Mouse (Mus musculus) liver, embryonic 11.5 days (tissue): ENCODE data around the gene Kif1c. TPM values are rescaled to one million over a fixed set of nuclear protein-coding genes. Genes with fewer than 3 reads are reported as not detected.
A peak's percentile ranks its signal among the peaks of the same experiment; 100 is the strongest.

Source experiments
- ATAC-seq: fragments of 200-750 bp; cut with Nextera tagmentation; replicated peaks from 2 replicates; pipeline ENCODE4 v1.8.0; 2017; ENCODE audit warnings: moderate number of reproducible peaks, mild to moderate bottlenecking, moderate TSS enrichment, moderate library complexity; ENCODE audit not compliant: low FRiP score
- DNase-seq: peaks from one replicate; pipeline ENCODE4 v3.0.0-alpha.2; 2017; ENCODE audit warnings: low spot score
- H3K27ac ChIP-seq: fragments of 300-500 bp; sonication (generic); 2 replicates; pipeline ENCODE4 v1.5.1; 2014; ENCODE audit warnings: mild to moderate bottlenecking, low read depth, low read length, control low read depth
- H3K27me3 ChIP-seq: fragments of 300-500 bp; sonication (generic); replicated peaks from 2 replicates; pipeline ENCODE4 v1.6.1; 2014; ENCODE audit warnings: low read length, mixed read lengths; ENCODE audit not compliant: control insufficient read depth, insufficient read depth
- H3K36me3 ChIP-seq: fragments of 300-500 bp; sonication (generic); 2 replicates; pipeline ENCODE4 v1.6.1; 2014; ENCODE audit warnings: mild to moderate bottlenecking, low read length, moderate library complexity, mixed read lengths; ENCODE audit not compliant: control insufficient read depth, insufficient read depth
- H3K4me1 ChIP-seq: fragments of 300-500 bp; sonication (generic); replicated peaks from 2 replicates; pipeline ENCODE4 v1.6.1; 2014; ENCODE audit warnings: low read length, mixed read lengths; ENCODE audit not compliant: control insufficient read depth, insufficient read depth
- H3K4me2 ChIP-seq: fragments of 300-500 bp; sonication (generic); 2 replicates; pipeline ENCODE4 v1.6.1; 2014; ENCODE audit warnings: mild to moderate bottlenecking, control low read depth, moderate library complexity
- H3K4me3 ChIP-seq: fragments of 300-500 bp; sonication (generic); 2 replicates; pipeline ENCODE4 v1.5.1; 2014; ENCODE audit warnings: low read depth, low read length, control low read depth
- H3K9ac ChIP-seq: fragments of 300-500 bp; sonication (generic); 2 replicates; pipeline ENCODE4 v1.6.1; 2014; ENCODE audit warnings: low read depth, low read length, control low read depth
- H3K9me3 ChIP-seq: fragments of 300-500 bp; sonication (generic); 2 replicates; pipeline ENCODE4 v1.6.1; 2016; ENCODE audit warnings: low read length, inconsistent platforms, mixed read lengths; ENCODE audit not compliant: control insufficient read depth
- WGBS: fragments of 180-500 bp; shearing (Covaris S2); extraction: QIAGEN DNeasy Blood & Tissue Kit; methylation state at CpG from one replicate; pipeline ENCODE4 v1.1.7; 2014; 5-methylcytosine and 5-hydroxymethylcytosine counted together
- polyA plus RNA-seq: library from polyadenylated mRNA; unstranded; fragments of >200 nt; fragmentation: Nextera tagmentation; extraction: Ambion mirVana; gene quantifications from 2 replicates; pipeline ENCODE4 v1.2.1, GENCODE M21; 2014

Kif1c gene
- polyA plus RNA-seq, 1 experiment from 2014 or later = 3.8 TPM

GRCm38 (mm10) chr11:70655571-70656455 lies 44.5 kb upstream of the Kif1c start:
- no peaks in the 10 kb centered on the region for H3K9me3 ChIP-seq
- DNase-seq (peak; percentile 83), ATAC-seq (peak; percentile 37)
- under 1% methylated on average over 61 of the region's 61 CpGs for WGBS
- H3K4me3 ChIP-seq = peak overlapping the region; percentile 100
- H3K36me3 ChIP-seq = peaks cover 17% of the 10 kb centered on the region
- H3K27ac ChIP-seq = peak overlapping the region; percentile 100
- no peaks in the 10 kb centered on the region for H3K27me3 ChIP-seq
- H3K4me2 ChIP-seq = peak overlapping the region; percentile 92
- peak overlapping the region; percentile 100 for H3K9ac ChIP-seq
- H3K4me1 ChIP-seq = peaks cover 51% of the 10 kb centered on the region

GRCm38 (mm10) chr11:70656456-70656927 lies 43.9 kb upstream of the Kif1c start:
- Histone ChIP-seq H3K27me3 (no peaks in the 10 kb centered on the region), H3K27ac (peak overlapping the region; percentile 100), H3K9me3 (no peaks in the 10 kb centered on the region), H3K9ac (peak overlapping the region; percentile 100), H3K4me2 (peak overlapping the region; percentile 92), H3K4me3 (peak overlapping the region; percentile 100), H3K36me3 (peaks cover 13% of the 10 kb centered on the region), H3K4me1 (peaks cover 44% of the 10 kb centered on the region)
- DNase-seq = no peak
- 11% methylated on average over 16 of the region's 16 CpGs for WGBS
- no peak for ATAC-seq

GRCm38 (mm10) chr11:70656964-70657363 lies 43.4 kb upstream of the Kif1c start, which contains the start of gene Eno3:
TSS of gene Eno3 (plus strand) at chr11:70657202.
- Histone ChIP-seq H3K4me2 (peak within 1 kb of the TSS; percentile 92), H3K4me3 (peak within 1 kb of the TSS; percentile 100), H3K27ac (peak within 1 kb of the TSS; percentile 100), H3K27me3 (no peaks in the 10 kb centered on the region), H3K36me3 (peaks cover 11% of the 10 kb centered on the region), H3K9me3 (no peaks in the 10 kb centered on the region), H3K9ac (peak within 1 kb of the TSS; percentile 100), H3K4me1 (peaks cover 40% of the 10 kb centered on the region)
- no peak for DNase-seq
- ATAC-seq = no peak
- WGBS = 8% methylated on average over 3 of the region's 3 CpGs

GRCm38 (mm10) chr11:70657573-70657972 lies 42.8 kb upstream of the Kif1c start:
- no peak overlapping the region for H3K4me3 ChIP-seq
- peak overlapping the region; percentile 92 for H3K4me2 ChIP-seq
- WGBS = 42% methylated on average over 6 of the region's 6 CpGs
- peaks cover 6% of the 10 kb centered on the region for H3K36me3 ChIP-seq
- ATAC-seq (no peak), DNase-seq (no peak)
- no peaks in the 10 kb centered on the region for H3K9me3 ChIP-seq
- H3K27me3 ChIP-seq = no peaks in the 10 kb centered on the region
- peaks cover 34% of the 10 kb centered on the region for H3K4me1 ChIP-seq
- H3K27ac ChIP-seq = peak overlapping the region; percentile 100
- H3K9ac ChIP-seq = 0 out of 2 replicates have a peak overlapping the region, but pooled peaks have one; percentile 25

GRCm38 (mm10) chr11:70657991-70658390 lies 42.4 kb upstream of the Kif1c start:
- H3K4me3 ChIP-seq = no peak overlapping the region
- peaks cover 30% of the 10 kb centered on the region for H3K4me1 ChIP-seq
- H3K9ac ChIP-seq = 0 out of 2 replicates have a peak overlapping the region, but pooled peaks have one; percentile 25
- H3K36me3 ChIP-seq = peaks cover 5% of the 10 kb centered on the region
- 59% methylated on average over 9 of the region's 9 CpGs for WGBS
- no peaks in the 10 kb centered on the region for H3K27me3 ChIP-seq
- H3K9me3 ChIP-seq = no peaks in the 10 kb centered on the region
- ATAC-seq (no peak), DNase-seq (no peak)
- H3K4me2 ChIP-seq = peak overlapping the region; percentile 92
- H3K27ac ChIP-seq = no peak overlapping the region

- peaks cover 8% of the 10 kb centered on the region for H3K36me3 ChIP-seq
- no peak for DNase-seq
- no peaks in the 10 kb centered on the region for H3K27me3 ChIP-seq
- no peak overlapping the region; the same call in 1 of the 2 replicates for H3K4me2 ChIP-seq
- no peaks in the 10 kb centered on the region for H3K9me3 ChIP-seq
- H3K9ac ChIP-seq = 0 out of 2 replicates have a peak overlapping the region, but pooled peaks have one; percentile 26
- no peak overlapping the region for H3K4me3 ChIP-seq
- no peak overlapping the region; the same call in 1 of the 2 replicates for H3K27ac ChIP-seq
- H3K4me1 ChIP-seq = peaks cover 30% of the 10 kb centered on the region
- ATAC-seq = no peak
- 75% methylated on average over 5 of the region's 5 CpGs for WGBS
Observed at GRCm38 (mm10) chr11:70658521-70658920, 41.8 kb upstream of the Kif1c start.

- H3K4me2 ChIP-seq = no peak overlapping the region
- no peaks in the 10 kb centered on the region for H3K27me3 ChIP-seq
- H3K27ac ChIP-seq = no peak overlapping the region; the same call in 1 of the 2 replicates
- peaks cover 12% of the 10 kb centered on the region for H3K36me3 ChIP-seq
- peaks cover 30% of the 10 kb centered on the region for H3K4me1 ChIP-seq
- H3K4me3 ChIP-seq = no peak overlapping the region
- DNase-seq = no peak
- no peak overlapping the region for H3K9ac ChIP-seq
- 60% methylated on average over 8 of the region's 8 CpGs for WGBS
- no peaks in the 10 kb centered on the region for H3K9me3 ChIP-seq
- ATAC-seq = no peak
Observed at GRCm38 (mm10) chr11:70658942-70659341, 41.4 kb upstream of the Kif1c start.

GRCm38 (mm10) chr11:70660571-70660970 lies 39.8 kb upstream of the Kif1c start:
- DNase-seq = no peak
- Histone ChIP-seq H3K9me3 (no peaks in the 10 kb centered on the region), H3K4me1 (peaks cover 29% of the 10 kb centered on the region), H3K36me3 (peaks cover 26% of the 10 kb centered on the region), H3K4me3 (no peak overlapping the region), H3K4me2 (no peak overlapping the region), H3K27me3 (no peaks in the 10 kb centered on the region), H3K9ac (no peak overlapping the region), H3K27ac (no peak overlapping the region)
- no peak for ATAC-seq
- WGBS = 88% methylated on average over 8 of the region's 8 CpGs
